Mouse (Mus musculus): ENCODE measurements around the gene Arhgef39. TPM values are rescaled to one million over a fixed set of nuclear protein-coding genes. Genes with fewer than 3 reads are reported as not detected.

The Arhgef39 gene
- polyA plus RNA-seq, 2 experiments = 23.4 to 37.5 TPM

- Histone ChIP-seq H3K4me3 (ENCODE audit: insufficient read depth in 1 of 2, low read depth in 2 of 2, low read length in 2 of 2) (no peak overlapping the region), H3K27ac (no peak overlapping the region), H3K36me3 (replicated peaks; ENCODE audit: control insufficient read depth, insufficient read depth, low read depth) (no peaks in the 10 kb centered on the region), H3K9ac (replicated peaks) (no peak overlapping the region), H3K4me2 (ENCODE audit: low read depth) (no peak overlapping the region), H3K27me3 (ENCODE audit: control insufficient read depth, insufficient read depth, low read length) (no peaks in the 10 kb centered on the region), H3K4me1 (replicated peaks; ENCODE audit: control insufficient read depth in 2 of 2, insufficient read depth in 2 of 2, low read length in 1 of 2) (no peaks in the 10 kb centered on the region), H3K9me3 (ENCODE audit: control insufficient read depth, low read length) (no peaks in the 10 kb centered on the region)
- no peak for ATAC-seq (ENCODE audit: insufficient read depth)
- DNase-seq (ENCODE audit: low read depth in 3 of 3, low spot score in 3 of 3) = no peak
- TF ChIP-seq CTCF (IDR thresholded peaks at IDR 0.05; ENCODE audit: low read depth) = no peak
- no peak for TF ChIP-seq EP300 (IDR thresholded peaks at IDR 0.05; ENCODE audit: low read depth)
- 48% methylated on average over 6 of the region's 6 CpGs for WGBS (ENCODE audit: insufficient replicate concordance)
Measured at GRCm38 (mm10) chr4:43465935-43466334, 33.6 kb downstream of the Arhgef39 start.

DNA sequence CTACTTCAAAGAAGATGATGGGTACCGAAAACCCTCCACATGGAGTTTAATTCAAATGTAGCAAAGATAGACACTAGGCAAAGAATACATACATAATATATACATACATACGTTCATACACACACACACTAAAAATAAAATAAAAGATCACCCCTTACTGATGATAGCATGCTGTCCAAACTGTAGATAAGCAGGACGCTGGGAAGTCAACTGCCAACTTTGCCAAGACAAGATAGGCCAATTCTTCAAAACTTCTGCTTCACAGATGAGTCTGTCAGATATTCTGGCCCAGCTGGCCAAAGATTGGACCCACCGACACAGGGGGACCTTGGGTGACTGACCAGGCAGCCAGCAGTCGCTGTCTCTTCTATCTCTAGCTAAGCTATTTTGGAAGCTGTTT is 36.4 kb downstream of the Arhgef39 start:
- no peaks in the 10 kb centered on the region for H3K9me3 ChIP-seq (ENCODE audit: control insufficient read depth, low read length)
- no peak overlapping the region for H3K4me2 ChIP-seq (ENCODE audit: low read depth)
- ATAC-seq (ENCODE audit: insufficient read depth) = no peak
- no peaks in the 10 kb centered on the region for H3K36me3 ChIP-seq (replicated peaks; ENCODE audit: control insufficient read depth, insufficient read depth, low read depth)
- H3K27me3 ChIP-seq (ENCODE audit: control insufficient read depth, insufficient read depth, low read length) = no peaks in the 10 kb centered on the region
- no peak overlapping the region for H3K9ac ChIP-seq (replicated peaks)
- H3K4me3 ChIP-seq (ENCODE audit: insufficient read depth in 1 of 2, low read depth in 2 of 2, low read length in 2 of 2) = no peak overlapping the region
- TF ChIP-seq EP300 (IDR thresholded peaks at IDR 0.05; ENCODE audit: low read depth) (no peak), CTCF (IDR thresholded peaks at IDR 0.05; ENCODE audit: low read depth) (no peak)
- H3K4me1 ChIP-seq (replicated peaks; ENCODE audit: control insufficient read depth in 2 of 2, insufficient read depth in 2 of 2, low read length in 1 of 2) = no peaks in the 10 kb centered on the region
- DNase-seq (ENCODE audit: low read depth in 3 of 3, low spot score in 3 of 3) = no peak
- WGBS (ENCODE audit: insufficient replicate concordance) = 45% methylated on average over 5 of the region's 5 CpGs
- no peak overlapping the region for H3K27ac ChIP-seq

DNA sequence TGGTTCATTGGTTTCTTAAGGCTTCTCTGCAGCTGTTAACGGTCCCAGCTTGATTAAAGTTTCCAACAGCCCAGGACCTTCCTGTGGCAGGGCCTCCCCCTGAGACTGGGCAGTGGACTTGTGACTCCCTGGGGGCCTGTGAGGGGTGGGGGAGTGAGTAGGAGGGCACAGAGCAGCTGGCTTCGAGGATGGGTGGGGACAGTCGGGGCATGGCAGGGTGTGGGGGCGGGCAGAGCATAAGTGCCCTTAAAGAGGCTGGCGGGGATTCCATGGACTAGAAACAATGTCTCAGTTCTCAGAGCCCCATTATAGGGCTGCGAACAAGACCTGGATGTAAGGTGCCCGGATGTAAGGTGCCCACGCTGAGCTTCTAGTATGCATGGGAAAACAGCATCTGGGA is 42.4 kb downstream of the Arhgef39 start:
- TF ChIP-seq CTCF (IDR thresholded peaks at IDR 0.05; ENCODE audit: low read depth) (no peak), EP300 (IDR thresholded peaks at IDR 0.05; ENCODE audit: low read depth) (no peak)
- H3K4me1 ChIP-seq (replicated peaks; ENCODE audit: control insufficient read depth in 2 of 2, insufficient read depth in 2 of 2, low read length in 1 of 2) = no peaks in the 10 kb centered on the region
- ATAC-seq (ENCODE audit: insufficient read depth) (no peak), DNase-seq (ENCODE audit: low read depth in 3 of 3, low spot score in 3 of 3) (no peak)
- WGBS (ENCODE audit: insufficient replicate concordance) = 26% methylated on average over 8 of the region's 8 CpGs
- H3K27ac ChIP-seq = no peak overlapping the region
- peaks cover 23% of the 10 kb centered on the region for H3K27me3 ChIP-seq (ENCODE audit: control insufficient read depth, insufficient read depth, low read length)
- no peaks in the 10 kb centered on the region for H3K9me3 ChIP-seq (ENCODE audit: control insufficient read depth, low read length)
- no peak overlapping the region for H3K4me2 ChIP-seq (ENCODE audit: low read depth)
- H3K36me3 ChIP-seq (replicated peaks; ENCODE audit: control insufficient read depth, insufficient read depth, low read depth) = no peaks in the 10 kb centered on the region
- H3K4me3 ChIP-seq (ENCODE audit: insufficient read depth in 1 of 2, low read depth in 2 of 2, low read length in 2 of 2) = no peak overlapping the region
- no peak overlapping the region for H3K9ac ChIP-seq (replicated peaks)

GRCm38 (mm10) chr4:43456470-43456869 is 43.0 kb downstream of the Arhgef39 start:
- H3K9me3 ChIP-seq (ENCODE audit: control insufficient read depth, low read length) = no peaks in the 10 kb centered on the region
- H3K36me3 ChIP-seq (replicated peaks; ENCODE audit: control insufficient read depth, insufficient read depth, low read depth) = no peaks in the 10 kb centered on the region
- peaks cover 26% of the 10 kb centered on the region for H3K27me3 ChIP-seq (ENCODE audit: control insufficient read depth, insufficient read depth, low read length)
- ATAC-seq (ENCODE audit: insufficient read depth) (no peak), DNase-seq (ENCODE audit: low read depth in 3 of 3, low spot score in 3 of 3) (no peak)
- H3K4me2 ChIP-seq (ENCODE audit: low read depth) = no peak overlapping the region
- no peak overlapping the region for H3K9ac ChIP-seq (replicated peaks)
- H3K4me3 ChIP-seq (ENCODE audit: insufficient read depth in 1 of 2, low read depth in 2 of 2, low read length in 2 of 2) = no peak overlapping the region
- WGBS (ENCODE audit: insufficient replicate concordance) = 21% methylated on average over 4 of the region's 4 CpGs
- H3K27ac ChIP-seq = no peak overlapping the region
- TF ChIP-seq EP300 (IDR thresholded peaks at IDR 0.05; ENCODE audit: low read depth) = no peak
- no peak for TF ChIP-seq CTCF (IDR thresholded peaks at IDR 0.05; ENCODE audit: low read depth)
- H3K4me1 ChIP-seq (replicated peaks; ENCODE audit: control insufficient read depth in 2 of 2, insufficient read depth in 2 of 2, low read length in 1 of 2) = no peaks in the 10 kb centered on the region

DNA sequence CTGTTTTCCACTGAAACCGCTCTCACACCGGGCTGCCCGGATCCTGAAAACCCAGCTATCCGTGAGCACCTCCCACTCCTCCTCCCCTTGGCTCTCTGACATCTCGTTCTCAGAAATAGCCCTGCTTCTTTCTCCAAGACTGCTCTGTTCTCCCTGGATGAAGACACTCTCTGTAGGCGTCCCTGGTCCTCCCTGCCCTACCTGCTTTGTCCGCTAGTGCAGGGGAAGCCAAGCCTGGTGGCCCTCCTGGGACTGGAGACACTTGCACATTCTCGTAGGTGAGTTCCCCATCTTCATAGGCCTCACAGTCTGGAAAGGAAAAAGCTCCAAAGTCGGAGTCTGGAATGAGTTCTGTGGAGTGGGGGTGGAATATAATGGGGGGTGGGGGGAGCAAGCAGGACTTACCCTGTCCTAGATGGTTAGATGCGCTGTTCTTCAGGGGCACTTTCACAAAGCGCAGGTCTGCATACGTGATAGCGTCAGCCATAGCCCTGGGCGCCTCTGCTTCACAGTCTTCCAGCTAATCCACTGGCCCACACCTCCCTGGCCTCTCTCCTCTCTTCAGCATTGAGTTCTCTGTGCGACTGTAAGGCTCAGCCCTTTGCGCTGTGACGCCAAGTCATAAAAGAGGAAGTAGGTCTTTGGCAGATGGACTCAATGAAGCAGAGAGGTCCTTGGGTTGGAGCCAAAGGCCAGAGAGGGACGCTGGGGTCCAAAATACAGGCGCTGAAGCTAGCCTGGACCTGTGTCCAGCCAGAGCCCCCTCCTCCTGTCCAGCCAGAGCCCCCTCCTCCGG is 45.3 kb downstream of the Arhgef39 start, which contains the start of gene Cd72:
Cd72 (minus strand) TSS at position 588 of the 796 bp plus-strand sequence.
- H3K4me1 ChIP-seq (replicated peaks; ENCODE audit: control insufficient read depth in 2 of 2, insufficient read depth in 2 of 2, low read length in 1 of 2) = no peaks in the 10 kb centered on the region
- no peak for TF ChIP-seq CTCF (IDR thresholded peaks at IDR 0.05; ENCODE audit: low read depth)
- no peak for TF ChIP-seq EP300 (IDR thresholded peaks at IDR 0.05; ENCODE audit: low read depth)
- DNase-seq (ENCODE audit: low read depth in 3 of 3, low spot score in 3 of 3) (no peak), ATAC-seq (ENCODE audit: insufficient read depth) (no peak)
- WGBS (ENCODE audit: insufficient replicate concordance) = 14% methylated on average over 20 of the region's 20 CpGs
- peak within 1 kb of the TSS; percentile 20; the same call in 1 of the 2 replicates for H3K4me2 ChIP-seq (ENCODE audit: low read depth)
- H3K27me3 ChIP-seq (ENCODE audit: control insufficient read depth, insufficient read depth, low read length) = peaks cover 26% of the 10 kb centered on the region
- no peaks in the 10 kb centered on the region for H3K9me3 ChIP-seq (ENCODE audit: control insufficient read depth, low read length)
- H3K36me3 ChIP-seq (replicated peaks; ENCODE audit: control insufficient read depth, insufficient read depth, low read depth) = no peaks in the 10 kb centered on the region
- H3K9ac ChIP-seq (replicated peaks) = no peak within 1 kb of the TSS
- no peak within 1 kb of the TSS for H3K4me3 ChIP-seq (ENCODE audit: insufficient read depth in 1 of 2, low read depth in 2 of 2, low read length in 2 of 2)
- H3K27ac ChIP-seq = no peak within 1 kb of the TSS

Measured in liver, embryonic 14.5 days (tissue).